Mouse (Mus musculus) heart, embryonic 10.5 days (tissue): ENCODE data around the gene Aph1b. TPM values are rescaled to one million over a fixed set of nuclear protein-coding genes. Genes with fewer than 3 reads are reported as not detected.

Source experiments
- DNase-seq: peaks from one replicate; pipeline ENCODE4 v3.0.0-alpha.2; 2017; ENCODE audit warnings: low spot score
- H3K27ac ChIP-seq: fragments of 300-500 bp; sonication (generic); 2 replicates; pipeline ENCODE4 v1.5.1; 2016; ENCODE audit warnings: mild to moderate bottlenecking
- H3K27me3 ChIP-seq: fragments of 300-500 bp; sonication (generic); 2 replicates; pipeline ENCODE4 v1.6.1; 2016; ENCODE audit warnings: mild to moderate bottlenecking; ENCODE audit not compliant: poor library complexity, insufficient read depth, severe bottlenecking
- H3K36me3 ChIP-seq: fragments of 300-500 bp; sonication (generic); 2 replicates; pipeline ENCODE4 v1.6.1; 2016; ENCODE audit warnings: mild to moderate bottlenecking, moderate library complexity
- H3K4me1 ChIP-seq: fragments of 300-500 bp; sonication (generic); 2 replicates; pipeline ENCODE4 v1.6.1; 2016; ENCODE audit warnings: mild to moderate bottlenecking
- H3K4me3 ChIP-seq: fragments of 300-500 bp; sonication (generic); 2 replicates; pipeline ENCODE4 v1.5.1; 2016; ENCODE audit warnings: mild to moderate bottlenecking, moderate library complexity
- H3K9me3 ChIP-seq: fragments of 300-500 bp; sonication (generic); 2 replicates; pipeline ENCODE4 v1.6.1; 2016; ENCODE audit warnings: mild to moderate bottlenecking, moderate library complexity
- WGBS: fragments of 180-500 bp; shearing (Covaris S2); methylation state at CpG from one replicate; pipeline ENCODE4 v1.1.7; 2016; 5-methylcytosine and 5-hydroxymethylcytosine counted together
- polyA plus RNA-seq: library from polyadenylated mRNA; unstranded; fragments of >200 nt; fragmentation: Nextera tagmentation; extraction: Ambion mirVana; gene quantifications from 2 replicates; pipeline ENCODE4 v1.2.1, GENCODE M21; 2016

Gene Aph1b
- polyA plus RNA-seq, 1 experiment from 2014 or later = 7.7 TPM

GRCm38 (mm10) chr9:66734568-66734967 lies 60.7 kb downstream of the Aph1b start:
- Histone ChIP-seq H3K4me1 (peaks cover 20% of the 10 kb centered on the region), H3K36me3 (no peaks in the 10 kb centered on the region), H3K4me3 (no peak overlapping the region), H3K27ac (no peak overlapping the region), H3K27me3 (no peaks in the 10 kb centered on the region), H3K9me3 (no peaks in the 10 kb centered on the region)
- 81% methylated on average over 6 of the region's 6 CpGs for WGBS
- no peak for DNase-seq

GRCm38 (mm10) chr9:66732791-66733691 lies 62.2 kb downstream of the Aph1b start:
- DNase-seq = no peak
- Histone ChIP-seq H3K9me3 (no peaks in the 10 kb centered on the region), H3K4me1 (peaks cover 20% of the 10 kb centered on the region), H3K27me3 (no peaks in the 10 kb centered on the region), H3K4me3 (peak overlapping the region; percentile 22; the same call in 1 of the 2 replicates), H3K27ac (no peak overlapping the region), H3K36me3 (no peaks in the 10 kb centered on the region)
- WGBS = 25% methylated on average over 15 of the region's 15 CpGs

GRCm38 (mm10) chr9:66731284-66731683 lies 64.0 kb downstream of the Aph1b start:
- WGBS = 48% methylated on average over 7 of the region's 7 CpGs
- no peak overlapping the region for H3K27ac ChIP-seq
- H3K9me3 ChIP-seq = no peaks in the 10 kb centered on the region
- H3K4me3 ChIP-seq = no peak overlapping the region
- no peaks in the 10 kb centered on the region for H3K27me3 ChIP-seq
- H3K36me3 ChIP-seq = no peaks in the 10 kb centered on the region
- no peak for DNase-seq
- peaks cover 25% of the 10 kb centered on the region for H3K4me1 ChIP-seq

GRCm38 (mm10) chr9:66730556-66730955 lies 64.7 kb downstream of the Aph1b start:
- WGBS = 61% methylated on average over 3 of the region's 3 CpGs
- no peaks in the 10 kb centered on the region for H3K36me3 ChIP-seq
- no peak for DNase-seq
- peaks cover 25% of the 10 kb centered on the region for H3K4me1 ChIP-seq
- H3K9me3 ChIP-seq = no peaks in the 10 kb centered on the region
- no peak overlapping the region for H3K27ac ChIP-seq
- no peaks in the 10 kb centered on the region for H3K27me3 ChIP-seq
- H3K4me3 ChIP-seq = no peak overlapping the region

- H3K27me3 ChIP-seq = no peaks in the 10 kb centered on the region
- WGBS = 66% methylated on average over 7 of the region's 7 CpGs
- no peaks in the 10 kb centered on the region for H3K36me3 ChIP-seq
- DNase-seq = no peak
- H3K9me3 ChIP-seq = no peaks in the 10 kb centered on the region
- H3K4me1 ChIP-seq = peaks cover 14% of the 10 kb centered on the region
- H3K4me3 ChIP-seq = no peak overlapping the region
- no peak overlapping the region for H3K27ac ChIP-seq
These were observed 68.0 kb downstream of the Aph1b start for GRCm38 (mm10) chr9:66727333-66727732.

GRCm38 (mm10) chr9:66725591-66725990 lies 69.7 kb downstream of the Aph1b start:
- Histone ChIP-seq H3K4me3 (no peak overlapping the region), H3K36me3 (no peaks in the 10 kb centered on the region), H3K9me3 (no peaks in the 10 kb centered on the region), H3K4me1 (peaks cover 5% of the 10 kb centered on the region; the same call in 1 of the 2 replicates), H3K27me3 (no peaks in the 10 kb centered on the region), H3K27ac (no peak overlapping the region)
- WGBS = 80% methylated on average over 3 of the region's 3 CpGs
- DNase-seq = no peak

Other genes with a start within 250 kb of the Aph1b start
- 46.7 TPM in 2 replicates for gene Usp3, start 202.3 kb downstream of the Aph1b start, polyA plus RNA-seq
- gene Car12, start 81.8 kb downstream of the Aph1b start, polyA plus RNA-seq = 0.70 and 1.3 TPM in 2 replicates
- 0.53 and 0.69 TPM in 2 replicates for gene Gm10647, start 1.5 kb upstream of the Aph1b start, polyA plus RNA-seq
- gene Aph1c, start 39.2 kb upstream of the Aph1b start, polyA plus RNA-seq = 1.5 and 2.4 TPM in 2 replicates
- gene Rab8b, start 124.2 kb upstream of the Aph1b start, polyA plus RNA-seq = 21.1 and 21.3 TPM in 2 replicates
- 626 and 705 TPM in 2 replicates for gene Rps27l, start 150.6 kb upstream of the Aph1b start, polyA plus RNA-seq
- 10.1 and 11.4 TPM in 2 replicates for gene Lactb, start 180.0 kb upstream of the Aph1b start, polyA plus RNA-seq